Mouse (Mus musculus) mouse embryonic stem cell (cell line): ENCODE data around the gene Myo1g.

ENCODE experiments used
- in situ Hi-C, 2 experiments: fragments of 300-500 bp; cut with MboI; formaldehyde crosslinking; loops; 1 replicate in 1 of 2; 3 replicates in 1 of 2; pipeline ENCODE4 v1.14.3; 2019 to 2020; ENCODE audit warnings: low sequenced_read_pairs in 2 of 2, low pct_unique_long_range_greater_than_20kb in 1 of 2, mixed read lengths in 1 of 2; ENCODE audit not compliant: unreplicated experiment in 1 of 2

Gene Myo1g

GRCm38 (mm10) chr11:6474381-6474780, 46.4 kb downstream of the Myo1g start:
- in situ Hi-C loops: no loop called here

- in situ Hi-C loops: no loop called here
Measured at GRCm38 (mm10) chr11:6472076-6472475, 48.7 kb downstream of the Myo1g start.

- in situ Hi-C loops: no loop called here
Measured at GRCm38 (mm10) chr11:6471493-6471892, 49.3 kb downstream of the Myo1g start.

GRCm38 (mm10) chr11:6471054-6471453, 49.7 kb downstream of the Myo1g start:
- in situ Hi-C loops: no loop called here

- in situ Hi-C loops: loop anchor here in 1 of 2 experiments (10.0 kb wide), 1 partner anchor 166 kb away; the partner anchor contains the start of gene Wap
Measured at GRCm38 (mm10) chr11:6468541-6468940, 52.2 kb downstream of the Myo1g start.

- in situ Hi-C loops: loop anchor here in 1 of 2 experiments (10.0 kb wide), 1 partner anchor 170 kb away; the partner anchor contains the start of gene Wap
Measured at GRCm38 (mm10) chr11:6465122-6465521, 55.6 kb downstream of the Myo1g start.

GRCm38 (mm10) chr11:6463159-6463837, 57.5 kb downstream of the Myo1g start:
- in situ Hi-C loops: loop anchor here in 1 of 2 experiments (10.0 kb wide), 1 partner anchor 172 kb away; the partner anchor contains the start of gene Wap
